Mouse (Mus musculus) right cerebral cortex, postnatal 25 days (tissue): ENCODE results near the gene Chaf1b.

Experiments used
- DNase-seq: peaks from one replicate; pipeline ENCODE4 v3.0.0; 2022

Chaf1b gene

DNA sequence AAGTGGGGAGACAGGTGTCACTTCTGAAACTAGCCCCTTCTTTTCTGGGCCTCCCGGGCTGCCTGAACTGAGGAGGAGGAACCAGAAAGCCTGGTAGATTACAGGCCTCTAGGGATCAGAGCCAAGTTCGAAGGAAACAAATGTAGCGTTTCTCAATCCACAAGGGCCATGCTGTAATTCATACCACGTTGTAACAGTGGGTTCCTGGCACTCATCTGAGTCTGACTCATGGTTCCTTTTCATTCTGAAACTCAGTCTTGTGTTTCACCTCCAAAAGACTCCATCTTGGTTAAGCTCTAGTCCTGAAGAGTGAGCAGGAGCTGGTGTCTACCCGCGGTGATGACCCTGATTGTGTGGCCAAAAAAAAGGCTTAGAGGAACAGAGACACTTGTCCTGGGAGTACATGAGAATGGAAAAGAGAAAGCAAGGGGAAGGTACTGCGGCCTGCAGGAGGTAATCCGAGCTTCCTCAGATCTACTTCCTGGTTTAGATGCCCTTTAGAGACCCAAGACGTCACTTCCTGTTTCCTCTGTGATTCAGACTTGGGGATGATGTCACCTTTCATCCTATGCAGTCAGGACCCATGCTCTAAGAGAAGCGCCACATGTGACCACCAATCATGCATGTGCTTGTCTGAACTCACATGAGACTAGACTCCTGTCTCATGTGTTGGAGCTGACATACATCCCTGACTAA is 30.3 kb downstream of the Chaf1b start:
- no peak for DNase-seq

DNA sequence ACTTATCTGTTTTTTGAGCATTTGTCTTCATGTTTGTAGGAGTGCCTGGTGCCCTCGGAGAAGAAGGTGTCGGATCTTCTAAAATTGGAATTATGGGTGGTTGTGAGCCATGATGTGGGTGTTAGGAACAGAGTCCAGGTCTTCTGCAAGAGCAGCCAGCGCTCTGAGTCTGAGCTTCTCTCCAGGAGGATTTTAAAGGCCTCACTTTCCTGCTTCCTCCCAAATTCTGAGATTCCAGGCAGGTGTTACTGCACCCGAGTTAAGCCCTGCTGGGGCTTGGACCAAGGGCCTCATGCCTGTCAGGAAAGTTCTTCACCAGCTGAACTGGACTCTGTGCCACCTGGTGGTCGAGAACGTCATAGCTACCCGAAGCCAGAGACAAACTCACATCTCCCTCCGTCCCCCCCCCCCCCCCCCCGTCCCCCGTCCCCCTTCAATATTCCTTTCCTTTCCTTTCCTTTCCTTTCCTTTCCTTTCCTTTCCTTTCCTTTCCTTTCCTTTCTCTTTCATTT is 31.7 kb downstream of the Chaf1b start:
- DNase-seq, result no peak

DNA sequence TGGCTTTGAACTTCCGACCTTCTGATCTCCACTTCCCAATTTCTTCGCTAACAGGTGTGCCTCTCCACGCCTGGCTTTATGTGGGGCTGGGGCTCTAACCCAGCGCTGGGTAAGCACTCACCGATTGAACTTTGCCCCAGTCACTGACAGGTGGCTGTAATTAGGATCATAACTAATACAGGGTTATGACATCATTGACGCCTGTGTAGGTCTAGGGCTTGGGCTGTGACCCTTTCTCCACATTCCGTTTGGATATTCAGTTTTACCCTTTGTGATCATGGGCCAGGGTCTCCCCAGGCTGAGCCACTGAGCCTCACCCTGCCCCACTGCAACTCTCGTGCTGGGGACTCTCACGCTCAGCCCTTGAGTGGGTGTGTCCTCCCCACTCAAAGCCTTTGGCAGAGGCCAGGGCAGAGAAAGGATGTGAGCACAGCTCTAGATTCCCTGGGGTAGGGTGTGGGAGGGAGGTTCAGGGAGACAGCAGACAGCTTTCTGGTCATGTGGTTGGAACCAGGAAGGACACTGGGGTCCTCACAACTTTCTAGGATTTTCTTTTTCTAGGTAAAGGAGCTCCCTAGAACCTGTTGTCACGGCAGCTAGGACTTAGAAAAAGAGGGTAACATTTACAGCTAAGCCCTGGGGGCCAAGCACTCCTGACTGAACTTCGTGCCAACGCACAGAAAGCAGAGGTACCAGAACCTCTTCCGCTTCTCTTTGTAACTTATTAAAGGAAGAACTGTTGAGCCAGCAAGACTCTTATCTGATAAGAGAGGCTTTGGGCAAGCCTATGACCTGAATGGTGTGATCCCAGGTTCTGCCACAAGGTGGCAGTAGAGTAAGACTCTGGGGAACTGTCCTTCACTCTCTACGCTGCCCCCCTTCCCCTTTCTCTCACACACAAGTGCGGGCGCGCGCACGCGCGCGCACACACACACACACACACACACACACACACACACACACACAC is 34.3 kb downstream of the Chaf1b start:
- peak; percentile 60 for DNase-seq

DNA sequence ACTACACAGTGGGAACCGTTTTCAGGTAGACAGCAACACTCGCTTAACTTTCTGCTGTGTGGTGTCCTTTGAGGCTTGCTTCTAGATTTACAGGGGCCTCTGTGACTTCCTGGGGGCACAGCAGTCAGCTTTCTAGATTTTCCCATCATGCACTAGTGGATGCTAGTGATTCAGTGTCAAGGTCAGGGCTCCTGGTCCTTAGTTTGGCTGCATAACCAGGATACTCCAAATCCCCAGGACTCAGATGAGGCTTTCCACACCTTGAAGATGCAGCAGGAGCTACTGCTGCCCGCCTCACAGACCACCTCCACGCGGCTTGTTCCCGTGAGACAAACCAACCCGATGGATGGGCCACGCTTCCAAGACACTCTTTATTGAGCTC is 35.0 kb downstream of the Chaf1b start:
- no peak for DNase-seq

DNA sequence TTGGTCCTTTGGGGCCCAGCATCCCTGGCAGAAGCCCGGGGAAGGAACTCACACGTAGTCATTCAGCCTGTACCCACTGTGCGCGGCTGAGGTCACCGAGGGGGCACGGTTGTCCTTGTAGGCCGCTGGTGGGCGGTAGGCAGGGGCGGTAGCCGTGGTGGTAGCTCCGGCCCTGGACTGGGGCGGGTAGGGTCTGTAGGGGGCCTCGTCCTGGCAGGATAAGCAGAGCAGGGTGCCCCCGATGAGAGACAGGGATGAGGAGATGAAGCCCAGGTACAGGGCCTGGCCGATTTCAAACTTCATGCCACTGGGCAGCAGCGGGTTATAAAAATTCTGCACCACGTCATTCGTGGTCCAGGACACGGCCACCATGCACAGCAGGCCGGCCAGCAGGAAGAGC is 35.5 kb downstream of the Chaf1b start:
- no peak for DNase-seq

DNA sequence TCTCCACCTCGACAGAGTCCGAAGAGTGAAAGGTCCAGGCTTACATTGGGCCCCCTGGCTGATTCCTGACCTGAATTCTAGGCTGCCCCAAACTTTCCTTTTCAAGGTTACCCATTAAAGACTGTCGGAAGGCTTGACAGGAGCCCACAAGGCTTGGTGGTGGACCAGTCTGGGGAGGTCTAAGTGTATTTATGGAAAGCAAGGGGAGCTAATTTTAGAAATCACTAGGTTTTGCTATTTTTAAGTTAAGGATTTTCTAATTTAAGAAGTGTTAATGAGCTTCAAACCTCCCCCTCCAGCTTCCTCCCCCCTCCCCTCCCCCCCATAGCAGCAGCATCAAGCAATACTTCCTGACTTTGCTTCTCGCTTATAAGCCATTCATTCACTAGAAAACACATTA is 37.0 kb downstream of the Chaf1b start:
- no peak for DNase-seq

DNA sequence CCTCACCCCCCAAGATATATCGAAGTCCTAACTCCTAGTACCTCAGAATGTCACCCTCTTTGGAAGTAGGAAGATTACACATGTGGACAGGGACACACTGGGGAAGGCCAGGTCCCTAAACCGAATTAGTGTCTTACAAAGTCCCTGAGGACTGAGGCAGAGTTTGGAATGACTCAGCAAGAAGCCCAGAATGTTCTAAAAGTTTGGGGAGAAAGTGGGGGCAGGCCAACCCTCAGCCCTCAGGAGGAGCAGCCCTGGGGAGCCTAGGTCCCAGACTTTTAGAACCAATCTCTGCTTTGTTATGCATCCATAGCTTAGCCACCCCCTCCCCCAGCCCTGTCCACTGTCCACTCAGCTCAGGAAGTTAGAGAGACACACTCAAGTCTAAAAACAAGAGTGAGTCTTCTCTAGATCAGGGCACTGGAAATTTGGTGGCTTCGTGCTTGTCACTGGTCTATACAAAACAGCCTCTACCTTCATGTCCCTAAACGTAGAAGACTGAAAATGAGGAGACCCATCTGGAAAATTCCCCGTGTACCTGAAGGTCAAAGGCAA is 39.2 kb downstream of the Chaf1b start:
- no peak for DNase-seq

DNA sequence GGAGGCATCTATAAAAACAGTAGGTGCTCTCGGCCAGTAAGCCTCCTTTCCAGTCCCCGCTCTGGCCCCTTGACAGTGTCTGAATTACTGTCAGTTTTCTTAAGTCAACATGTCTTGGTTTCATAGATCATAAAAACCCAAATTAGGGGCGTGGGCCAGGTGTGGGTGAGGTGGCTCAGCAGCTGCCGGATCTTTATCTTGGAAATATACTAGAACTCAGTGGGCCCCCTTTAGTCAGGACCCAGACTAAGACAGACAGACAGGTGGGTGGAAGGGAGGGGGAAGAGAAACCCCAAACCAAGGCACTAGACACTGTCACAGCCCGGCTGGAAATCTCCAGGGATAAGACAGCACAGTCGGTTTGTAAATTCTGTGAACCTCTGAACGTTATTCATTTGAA is 40.1 kb downstream of the Chaf1b start:
- no peak for DNase-seq

DNA sequence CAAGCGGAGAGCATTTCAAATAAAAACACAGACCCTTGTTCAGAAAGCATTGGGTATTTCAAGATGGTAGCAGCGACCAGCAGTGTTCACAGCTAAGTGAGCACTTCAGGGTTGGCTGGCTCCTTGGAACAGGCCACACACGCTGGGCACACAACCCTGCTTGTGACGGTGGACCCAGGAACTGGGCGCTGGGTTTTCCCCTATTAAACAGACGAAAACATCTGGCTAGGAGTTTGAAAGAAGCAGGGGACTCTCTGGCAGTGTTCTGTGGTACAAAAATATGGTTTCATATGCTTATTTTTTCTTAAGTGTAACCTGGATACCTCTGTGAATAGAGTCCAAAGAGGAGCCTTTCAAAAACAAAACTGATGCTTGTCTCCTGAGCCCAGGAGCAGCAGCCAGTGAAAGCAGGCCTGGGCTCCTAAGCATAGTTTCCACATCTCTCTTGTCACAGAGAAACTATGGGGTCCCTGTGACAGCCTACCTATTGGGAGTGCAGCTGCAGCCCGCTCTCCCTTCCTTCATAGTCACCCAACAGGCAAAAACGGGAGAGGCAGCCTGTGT is 42.1 kb downstream of the Chaf1b start:
- no peak for DNase-seq

DNA sequence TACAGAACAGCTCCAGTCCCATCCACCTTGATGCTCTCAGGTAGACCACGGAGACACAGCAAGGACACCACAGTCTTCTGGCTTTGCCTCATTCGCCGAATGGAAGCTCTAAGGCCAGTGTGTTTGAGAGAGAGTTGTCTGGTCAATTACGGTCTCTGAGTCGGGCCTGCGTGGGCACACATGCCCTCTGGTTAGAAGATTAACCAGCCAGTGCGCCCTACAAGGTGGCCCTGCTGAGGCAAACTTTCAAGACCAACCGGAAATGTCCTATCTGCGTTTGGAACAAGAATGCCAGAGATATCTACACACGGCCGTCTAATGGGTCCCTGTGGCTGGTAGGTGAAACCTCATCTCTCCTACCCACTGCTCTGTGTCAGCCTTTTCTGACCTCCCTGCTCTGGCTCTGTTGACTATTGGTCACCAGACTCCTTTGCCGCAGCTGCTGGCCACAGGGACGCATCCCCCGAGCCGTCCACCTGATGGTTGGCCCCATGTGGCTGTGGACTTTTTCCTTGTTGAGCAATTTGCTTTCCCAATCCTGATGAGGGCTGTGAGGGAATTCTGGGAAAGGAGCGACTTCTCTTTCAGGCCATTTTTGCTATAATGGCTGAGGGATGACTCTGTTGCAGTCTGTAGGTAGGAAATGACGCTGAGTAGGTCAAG is 45.8 kb downstream of the Chaf1b start:
- DNase-seq, result no peak

DNA sequence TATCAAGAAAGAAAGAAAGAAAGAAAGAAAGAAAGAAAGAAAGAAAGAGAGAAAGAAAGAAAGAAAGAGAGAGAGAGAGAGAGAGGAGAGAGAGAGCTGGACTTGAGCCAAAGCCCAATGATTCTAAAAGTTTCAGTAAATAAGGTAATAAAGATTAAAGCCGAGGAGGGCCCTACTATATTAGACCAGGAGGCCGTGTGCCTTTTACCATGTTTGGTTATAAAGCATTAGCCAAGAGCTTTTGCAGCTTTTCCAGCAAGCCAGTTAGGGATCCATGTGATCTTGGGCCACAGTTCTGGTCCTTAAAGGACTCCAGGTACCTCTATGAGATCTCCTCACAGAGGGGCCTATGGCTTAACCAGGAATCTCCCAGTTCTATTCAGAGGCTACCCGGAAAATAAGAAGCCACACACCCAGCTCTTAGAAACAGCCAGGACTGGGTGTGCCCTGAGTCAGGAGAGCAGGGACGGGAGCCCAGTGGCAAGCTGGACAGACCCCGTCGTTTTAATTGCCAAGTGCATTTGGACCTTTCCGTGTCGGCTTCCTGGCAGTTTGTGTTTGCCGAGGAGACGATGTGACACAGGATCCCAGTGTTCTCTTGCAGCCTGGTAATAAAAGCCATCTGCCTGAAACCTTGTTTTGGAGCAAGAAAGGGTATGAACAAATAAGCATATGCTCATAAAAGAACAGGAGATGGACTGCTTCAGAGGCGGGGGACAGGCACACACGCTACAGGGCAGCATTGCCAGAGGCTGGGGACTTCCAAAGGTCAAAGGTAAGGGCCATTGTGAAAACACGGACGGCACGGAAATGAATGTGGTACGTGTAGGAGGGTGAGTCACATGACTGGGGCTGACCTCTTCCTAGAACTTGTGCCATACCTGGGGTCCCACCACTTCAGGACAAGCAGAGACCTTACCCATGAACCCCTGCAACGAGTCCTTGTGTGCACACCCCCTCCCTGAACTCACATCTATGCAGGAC is 48.8 kb downstream of the Chaf1b start:
- no peak for DNase-seq

DNA sequence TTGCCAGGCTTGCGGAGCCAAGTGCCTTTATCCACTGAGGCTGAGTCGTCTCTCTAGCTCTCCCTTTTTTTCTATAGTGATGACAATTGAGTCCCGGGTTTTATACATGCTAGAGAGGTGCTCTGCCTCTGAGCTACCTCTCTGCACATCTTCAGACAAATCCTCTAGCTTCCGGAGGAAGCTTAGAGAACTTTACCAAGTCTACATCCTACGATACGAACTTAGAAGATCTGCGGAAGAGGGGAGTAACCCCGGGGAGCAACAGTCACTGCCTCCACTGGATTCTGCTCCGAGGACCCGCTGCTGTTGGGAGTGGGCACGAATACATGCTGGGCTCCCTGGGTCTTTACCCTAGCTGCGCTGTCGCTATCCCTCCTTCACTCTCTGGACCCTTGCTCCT is 50.9 kb downstream of the Chaf1b start:
- DNase-seq, result no peak

DNA sequence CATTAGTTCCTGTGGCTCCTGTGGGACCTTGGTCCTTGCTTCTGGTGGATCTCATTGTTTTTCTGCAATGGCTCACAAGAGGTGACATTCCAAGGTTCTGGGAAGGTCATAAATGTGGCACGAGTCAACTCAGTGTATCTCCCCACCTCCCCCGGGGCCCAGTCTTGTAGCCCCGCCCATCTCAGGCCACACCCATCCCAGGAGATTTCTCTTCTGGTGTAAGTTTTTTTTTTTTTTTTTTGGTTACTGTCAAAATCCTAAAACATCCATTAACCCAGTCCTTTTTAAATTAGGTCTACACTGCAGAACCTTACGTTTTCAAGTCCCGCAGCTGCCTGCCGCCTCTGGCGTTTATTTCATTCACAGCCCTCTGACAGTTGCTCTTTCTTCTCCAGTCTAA is 51.3 kb downstream of the Chaf1b start:
- no peak for DNase-seq

DNA sequence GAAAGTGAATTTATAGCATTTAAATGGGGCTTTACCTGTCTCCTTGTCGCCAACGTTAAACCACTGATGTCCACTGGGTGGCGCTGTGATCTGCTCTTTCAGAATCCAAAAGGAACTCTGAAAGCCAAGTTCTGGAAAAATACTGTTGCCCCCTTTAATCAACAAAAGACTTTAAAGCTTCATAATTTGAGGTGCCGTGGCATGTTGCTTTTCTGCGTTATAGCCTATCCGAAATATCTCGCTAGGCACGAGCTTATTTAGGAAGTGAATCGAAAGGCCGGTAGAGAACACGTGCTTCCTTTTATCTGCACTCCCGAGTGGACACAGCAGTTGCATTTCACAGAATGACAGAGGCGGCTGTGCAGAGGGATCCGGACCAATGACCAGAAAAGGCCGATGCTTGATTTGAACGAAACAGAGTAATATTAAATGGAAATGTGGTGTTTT is 54.7 kb downstream of the Chaf1b start:
- peak; percentile 43 for DNase-seq

DNA sequence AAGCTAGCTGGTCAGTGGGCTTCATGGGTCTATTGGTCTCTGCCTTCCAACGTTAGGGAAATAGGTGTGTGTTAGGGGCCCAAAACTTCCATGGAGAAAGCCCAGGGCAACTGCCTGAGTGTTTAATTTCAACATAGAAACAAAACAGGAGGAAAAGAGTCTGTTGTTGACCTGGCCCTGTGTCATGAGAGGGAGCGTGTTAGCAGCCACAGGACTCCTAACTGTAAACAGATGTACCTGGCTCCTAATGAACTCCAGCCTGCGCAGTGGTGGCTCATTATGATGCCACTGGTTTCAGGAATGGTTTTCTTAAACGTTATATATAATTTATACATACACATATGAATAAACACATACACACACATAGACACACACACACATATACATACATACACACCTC is 56.3 kb downstream of the Chaf1b start:
- DNase-seq, result no peak

DNA sequence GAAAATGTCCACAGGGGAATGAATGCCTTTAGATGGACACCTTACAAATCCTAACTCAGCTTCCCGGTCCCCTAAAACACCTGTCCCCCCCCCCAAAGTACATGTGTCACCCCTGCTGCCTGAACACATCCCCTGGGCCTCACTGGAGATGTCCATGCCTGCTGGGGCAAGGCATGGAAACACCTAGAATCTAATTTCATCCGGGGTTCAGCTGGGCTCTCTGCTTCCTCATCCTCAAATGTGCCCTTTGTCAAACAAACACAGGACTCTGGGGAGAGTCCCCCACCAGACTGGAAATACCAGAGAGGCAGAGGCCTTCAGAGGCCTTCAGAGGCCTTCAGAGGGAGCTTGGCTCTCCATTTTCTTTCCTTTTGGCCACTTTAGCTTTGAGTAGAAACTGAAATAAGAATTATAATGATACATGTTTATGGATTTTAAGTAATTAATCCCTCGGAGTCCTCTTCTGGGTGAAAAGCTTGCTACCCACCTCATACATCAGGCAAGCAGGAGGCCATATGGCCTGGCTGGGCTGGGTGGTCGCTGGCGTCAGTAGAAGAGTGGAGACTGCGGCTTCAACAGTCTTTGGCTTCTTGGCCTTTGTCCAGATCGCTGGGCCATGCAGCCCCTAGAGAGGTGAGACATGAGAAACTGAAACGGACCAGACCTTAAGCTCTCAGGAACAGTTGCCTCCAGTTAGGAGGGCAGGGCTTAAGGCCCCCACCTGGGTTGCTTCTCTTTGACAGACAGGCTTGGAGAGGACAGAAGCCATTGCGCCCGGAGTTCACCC is 58.3 kb downstream of the Chaf1b start:
- DNase-seq, result no peak

DNA sequence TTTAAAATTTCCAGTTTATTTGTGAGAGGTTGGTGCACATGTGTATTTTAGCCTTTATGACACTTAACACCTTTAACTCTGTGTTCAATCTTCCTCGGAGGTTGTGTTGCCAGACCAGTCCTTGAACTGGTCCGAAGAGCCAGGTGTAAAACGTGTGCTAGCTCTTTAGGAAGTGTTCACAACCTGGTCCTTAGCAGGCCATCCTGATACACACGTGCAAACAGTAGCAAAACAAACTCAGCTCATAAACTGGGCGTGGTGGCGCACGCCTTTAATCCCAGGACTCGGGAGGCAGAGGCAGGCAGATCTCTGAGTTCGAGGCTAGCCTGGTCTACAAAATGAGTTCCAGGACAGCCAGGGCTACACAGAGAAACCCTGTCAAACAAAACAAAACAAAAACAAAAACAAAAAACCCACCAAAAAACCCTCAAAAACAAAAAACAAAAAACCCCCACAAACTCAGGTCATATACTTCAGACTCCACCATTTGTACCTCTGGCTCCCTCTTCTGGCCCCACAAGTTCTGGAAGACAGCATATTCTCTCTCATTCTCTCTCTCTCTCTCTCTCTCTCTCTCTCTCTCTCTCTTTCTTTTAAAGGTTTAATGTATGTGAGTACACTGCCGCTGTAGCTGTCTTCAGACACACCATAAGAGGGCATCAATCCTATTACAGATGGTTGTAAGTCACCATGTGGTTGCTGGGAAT is 59.2 kb downstream of the Chaf1b start:
- DNase-seq, result no peak

DNA sequence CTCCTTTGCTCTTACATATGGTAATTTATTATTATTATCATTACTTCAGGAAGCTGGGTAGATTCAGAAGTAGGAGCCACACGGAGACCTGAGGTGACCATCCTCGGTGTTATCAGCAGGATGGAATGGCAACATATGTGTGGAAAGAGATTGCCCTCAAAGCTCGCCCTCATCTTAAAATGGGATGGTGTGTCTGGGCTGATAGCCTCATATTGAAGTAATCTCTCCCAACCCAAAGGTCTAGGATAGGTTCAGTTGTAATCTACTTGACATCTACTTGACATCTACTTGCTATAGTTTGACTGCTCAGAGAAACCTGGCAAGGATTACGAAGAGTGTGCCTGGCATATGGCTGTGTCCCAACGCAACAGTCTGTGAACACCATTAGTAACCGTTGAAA is 60.6 kb downstream of the Chaf1b start:
- DNase-seq, result no peak

DNA sequence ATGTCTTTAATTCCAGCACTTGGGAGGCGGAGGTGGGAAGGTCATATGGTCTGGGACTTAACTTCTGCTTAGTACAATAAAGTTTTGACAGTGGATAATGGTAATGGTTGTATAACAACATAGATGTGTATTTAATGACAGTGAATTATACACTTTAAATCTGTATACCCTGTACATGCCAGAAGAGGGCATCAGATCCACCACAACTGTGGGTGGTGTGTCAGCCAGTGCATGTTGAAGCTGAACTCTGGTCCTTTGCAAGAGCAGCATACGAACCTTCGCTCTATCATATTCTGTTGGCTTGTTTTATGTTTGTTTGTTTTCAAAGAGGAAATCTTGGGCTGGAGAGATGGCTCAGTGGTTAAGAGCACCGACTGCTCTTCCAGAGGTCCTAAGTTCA is 63.7 kb downstream of the Chaf1b start:
- DNase-seq, result no peak
